Mouse (Mus musculus): ENCODE measurements at regions not wholly inside any gene's neighbourhood (a gene's known extent, or its start where the extent isn't known, plus 50 kb on each side); places are given as distances from the start of the nearest gene placed in this dataset.
"Not testable (repeated sequence)": the region's sequence is repeated elsewhere in the genome, so short reads cannot be mapped to it uniquely, and the experiment has no call there.

DNA sequence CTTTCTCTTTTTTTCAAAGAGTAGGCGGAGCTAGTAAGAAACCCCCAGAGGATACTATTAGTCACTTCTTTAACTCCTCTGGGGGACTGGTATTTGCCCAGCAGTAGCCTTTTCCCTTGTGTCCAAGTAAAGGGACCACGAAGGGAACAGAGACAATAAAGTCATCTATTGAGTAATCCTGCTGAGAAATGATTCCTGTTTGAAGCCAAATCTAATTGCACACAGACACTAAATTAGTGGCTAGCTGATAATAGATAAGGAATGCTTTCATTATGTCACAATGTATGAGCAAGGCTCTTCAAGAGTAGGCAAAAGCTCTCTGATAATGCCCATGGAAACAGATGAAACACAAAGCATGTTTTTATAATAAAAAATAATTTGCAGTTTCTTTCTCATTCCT lies 201.9 kb upstream of the Gm21897 start:
- Histone ChIP-seq H3K27me3 (ENCODE audit: control insufficient read depth, insufficient read depth, low read length) (no peaks in the 10 kb centered on the region), H3K9me3 (ENCODE audit: control insufficient read depth, low read length) (no peaks in the 10 kb centered on the region), H3K4me1 (ENCODE audit: control insufficient read depth, insufficient read depth, low read length) (no peaks in the 10 kb centered on the region), H3K9ac (ENCODE audit: low read length) (no peak overlapping the region), H3K27ac (ENCODE audit: low read depth, low read length) (no peak overlapping the region), H3K4me3 (ENCODE audit: low read depth, low read length) (no peak overlapping the region), H3K4me2 (no peak overlapping the region), H3K36me3 (ENCODE audit: control insufficient read depth, insufficient read depth, low read length) (no peaks in the 10 kb centered on the region)
- WGBS = 49% methylated on average over 2 of the region's 2 CpGs
- ATAC-seq (ENCODE audit: low FRiP score) (no peak), DNase-seq (ENCODE audit: low spot score, missing footprints) (no peak)

DNA sequence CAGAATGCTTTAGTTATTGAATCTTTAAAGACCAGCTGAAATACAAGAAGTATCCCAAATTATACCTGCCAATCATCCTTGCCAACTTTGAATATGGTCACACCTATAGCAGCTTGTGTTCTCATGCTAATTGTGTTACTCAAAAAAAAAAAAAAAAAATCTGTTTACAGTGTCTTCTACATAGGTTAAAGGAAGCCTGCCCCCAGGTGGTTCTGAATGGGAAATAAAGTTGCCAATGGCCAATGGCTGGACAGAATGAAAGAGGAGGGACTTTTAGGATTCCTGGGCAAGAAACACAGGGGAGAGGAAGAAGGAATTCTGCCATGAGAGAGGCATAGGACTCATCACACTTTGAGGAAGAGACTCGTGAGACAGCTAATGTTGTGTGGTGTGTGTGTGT lies 197.5 kb upstream of the Gm21897 start:
- Histone ChIP-seq H3K4me1 (ENCODE audit: control insufficient read depth, insufficient read depth, low read length) (no peaks in the 10 kb centered on the region), H3K9ac (ENCODE audit: low read length) (no peak overlapping the region), H3K27me3 (ENCODE audit: control insufficient read depth, insufficient read depth, low read length) (no peaks in the 10 kb centered on the region), H3K9me3 (ENCODE audit: control insufficient read depth, low read length) (no peaks in the 10 kb centered on the region), H3K4me2 (no peak overlapping the region), H3K36me3 (ENCODE audit: control insufficient read depth, insufficient read depth, low read length) (no peaks in the 10 kb centered on the region), H3K27ac (ENCODE audit: low read depth, low read length) (no peak overlapping the region), H3K4me3 (ENCODE audit: low read depth, low read length) (no peak overlapping the region)
- WGBS = 75% methylated on average over 1 of the region's 1 CpGs
- no peak for ATAC-seq (ENCODE audit: low FRiP score)
- DNase-seq (ENCODE audit: low spot score, missing footprints) = no peak

DNA sequence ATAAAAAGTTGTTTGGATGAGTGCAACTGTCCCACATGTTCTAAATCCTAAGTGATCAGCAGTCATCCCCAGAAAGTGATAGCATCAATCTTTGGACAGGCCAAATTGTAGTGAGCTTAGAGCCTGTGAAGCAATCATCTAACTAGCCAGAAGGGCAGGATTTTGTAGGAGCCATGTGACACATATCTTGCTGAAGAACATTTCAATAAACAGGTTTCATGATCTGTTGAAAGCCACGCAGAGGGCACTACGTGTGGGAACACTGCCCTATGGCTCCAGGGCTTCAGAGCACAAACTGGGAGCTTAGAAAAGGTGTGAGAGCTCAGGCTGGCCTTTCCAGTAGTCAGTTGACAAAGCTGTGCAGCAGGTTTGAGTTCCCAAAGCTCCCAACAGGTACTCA lies 188.3 kb upstream of the Gm21897 start:
- Histone ChIP-seq H3K9me3 (ENCODE audit: control insufficient read depth, low read length) (no peaks in the 10 kb centered on the region), H3K4me3 (ENCODE audit: low read depth, low read length) (no peak overlapping the region), H3K4me1 (ENCODE audit: control insufficient read depth, insufficient read depth, low read length) (no peaks in the 10 kb centered on the region), H3K4me2 (no peak overlapping the region), H3K9ac (ENCODE audit: low read length) (no peak overlapping the region), H3K36me3 (ENCODE audit: control insufficient read depth, insufficient read depth, low read length) (no peaks in the 10 kb centered on the region), H3K27ac (ENCODE audit: low read depth, low read length) (no peak overlapping the region), H3K27me3 (ENCODE audit: control insufficient read depth, insufficient read depth, low read length) (no peaks in the 10 kb centered on the region)
- ATAC-seq (ENCODE audit: low FRiP score) (no peak), DNase-seq (ENCODE audit: low spot score, missing footprints) (no peak)
- WGBS = 84% methylated on average over 2 of the region's 2 CpGs

DNA sequence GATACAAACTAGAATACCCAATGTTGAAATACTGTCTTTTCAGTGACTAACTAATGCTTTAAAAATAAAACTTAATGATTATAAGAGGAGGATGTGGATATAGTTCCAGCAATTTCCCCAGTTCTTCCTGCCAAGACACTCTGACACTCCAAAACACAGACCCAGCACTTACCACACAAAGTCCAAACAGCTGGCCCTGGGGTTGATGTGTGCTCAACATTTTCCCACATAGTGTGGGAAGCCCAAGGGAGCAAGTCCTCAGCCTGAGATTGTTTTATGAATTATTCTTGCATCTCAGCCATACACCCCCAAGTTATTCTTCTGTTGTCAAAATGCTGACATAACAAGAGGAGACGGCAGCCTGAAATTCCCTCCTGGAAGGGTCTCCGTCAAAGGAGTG lies 187.5 kb upstream of the Gm21897 start:
- no peaks in the 10 kb centered on the region for H3K9me3 ChIP-seq (ENCODE audit: control insufficient read depth, low read length)
- no peak for ATAC-seq (ENCODE audit: low FRiP score)
- H3K4me2 ChIP-seq = no peak overlapping the region
- H3K36me3 ChIP-seq (ENCODE audit: control insufficient read depth, insufficient read depth, low read length) = no peaks in the 10 kb centered on the region
- H3K4me3 ChIP-seq (ENCODE audit: low read depth, low read length) = no peak overlapping the region
- no peaks in the 10 kb centered on the region for H3K4me1 ChIP-seq (ENCODE audit: control insufficient read depth, insufficient read depth, low read length)
- H3K27me3 ChIP-seq (ENCODE audit: control insufficient read depth, insufficient read depth, low read length) = no peaks in the 10 kb centered on the region
- H3K9ac ChIP-seq (ENCODE audit: low read length) = no peak overlapping the region
- H3K27ac ChIP-seq (ENCODE audit: low read depth, low read length) = no peak overlapping the region
- DNase-seq (ENCODE audit: low spot score, missing footprints) = no peak
- WGBS = 100% methylated on average over 2 of the region's 2 CpGs

DNA sequence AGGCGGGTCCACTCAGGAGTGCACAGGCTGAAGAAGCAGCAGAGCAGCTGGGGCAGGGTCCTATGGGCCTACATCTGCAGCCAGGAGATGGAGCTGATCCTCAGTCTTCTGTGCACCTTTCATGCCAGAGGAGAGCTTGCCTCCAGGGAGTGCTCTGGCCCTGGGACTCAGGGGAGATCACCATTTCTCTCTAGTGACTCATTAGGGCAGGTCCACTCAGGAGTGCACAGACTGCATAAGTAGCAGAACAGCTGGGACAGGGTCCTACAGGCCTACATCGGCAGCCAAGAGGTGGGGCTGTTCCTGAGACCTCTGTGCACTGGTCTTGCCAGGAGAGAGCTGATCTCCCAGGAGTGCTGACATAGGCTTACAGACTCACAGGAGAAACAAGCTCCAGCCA lies 159.4 kb upstream of the Gm21897 start:
- ATAC-seq (ENCODE audit: low FRiP score) (no peak), DNase-seq (ENCODE audit: low spot score, missing footprints) (no peak)
- H3K36me3 ChIP-seq (ENCODE audit: control insufficient read depth, insufficient read depth, low read length) = no peaks in the 10 kb centered on the region
- no peak overlapping the region for H3K4me2 ChIP-seq
- no peaks in the 10 kb centered on the region for H3K4me1 ChIP-seq (ENCODE audit: control insufficient read depth, insufficient read depth, low read length)
- 88% methylated on average over 2 of the region's 2 CpGs for WGBS
- H3K27ac ChIP-seq (ENCODE audit: low read depth, low read length) = no peak overlapping the region
- H3K9me3 ChIP-seq (ENCODE audit: control insufficient read depth, low read length) = no peaks in the 10 kb centered on the region
- H3K4me3 ChIP-seq (ENCODE audit: low read depth, low read length) = no peak overlapping the region
- no peak overlapping the region for H3K9ac ChIP-seq (ENCODE audit: low read length)
- H3K27me3 ChIP-seq (ENCODE audit: control insufficient read depth, insufficient read depth, low read length) = no peaks in the 10 kb centered on the region

DNA sequence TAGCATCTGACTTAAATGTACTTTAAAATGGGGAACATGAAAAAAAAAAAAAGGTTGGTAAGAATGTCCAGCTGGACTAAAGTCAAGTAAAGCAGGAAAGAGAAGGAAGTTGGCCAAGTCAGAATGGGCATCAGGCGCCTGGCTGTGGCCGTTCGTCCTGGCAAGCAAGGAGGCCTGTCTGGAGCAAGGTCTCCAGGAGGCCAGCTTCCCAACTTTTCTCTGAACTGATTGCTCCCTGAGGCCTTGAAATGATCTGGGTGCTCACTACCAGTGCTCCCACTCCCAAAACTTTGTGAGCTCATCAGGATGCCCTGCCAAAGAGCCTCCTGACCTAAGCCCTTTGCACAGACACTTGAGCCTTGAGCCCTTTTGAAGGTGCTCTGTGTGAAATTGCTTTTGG lies 141.7 kb upstream of the Gm21897 start:
- H3K4me1 ChIP-seq (ENCODE audit: control insufficient read depth, insufficient read depth, low read length) = no peaks in the 10 kb centered on the region
- WGBS = 83% methylated on average over 3 of the region's 3 CpGs
- no peaks in the 10 kb centered on the region for H3K36me3 ChIP-seq (ENCODE audit: control insufficient read depth, insufficient read depth, low read length)
- H3K4me2 ChIP-seq = no peak overlapping the region
- H3K9ac ChIP-seq (ENCODE audit: low read length) = no peak overlapping the region
- no peak for ATAC-seq (ENCODE audit: low FRiP score)
- DNase-seq (ENCODE audit: low spot score, missing footprints) = no peak
- no peak overlapping the region for H3K4me3 ChIP-seq (ENCODE audit: low read depth, low read length)
- peaks cover 9% of the 10 kb centered on the region; the same call in 1 of the 2 replicates for H3K9me3 ChIP-seq (ENCODE audit: control insufficient read depth, low read length)
- no peaks in the 10 kb centered on the region for H3K27me3 ChIP-seq (ENCODE audit: control insufficient read depth, insufficient read depth, low read length)
- H3K27ac ChIP-seq (ENCODE audit: low read depth, low read length) = no peak overlapping the region

DNA sequence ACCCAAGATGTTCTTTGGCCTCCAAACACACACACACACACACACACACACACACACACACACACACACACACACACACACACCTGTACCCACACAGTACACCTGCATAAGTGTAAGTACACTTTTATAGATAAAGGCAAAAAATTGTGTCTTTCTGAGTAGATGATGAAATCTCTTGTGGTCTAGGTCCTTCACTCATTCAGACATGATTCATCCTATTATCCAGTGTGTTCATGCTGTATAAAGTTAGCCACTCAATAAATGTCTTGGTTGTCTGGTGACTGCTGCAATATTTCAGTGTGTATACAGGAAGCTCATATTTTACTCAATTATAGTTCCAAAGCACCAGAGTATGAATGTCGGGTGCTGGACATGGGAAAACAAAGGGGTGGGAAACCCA lies 131.5 kb upstream of the Gm21897 start:
- ATAC-seq (ENCODE audit: low FRiP score) = no peak

DNA sequence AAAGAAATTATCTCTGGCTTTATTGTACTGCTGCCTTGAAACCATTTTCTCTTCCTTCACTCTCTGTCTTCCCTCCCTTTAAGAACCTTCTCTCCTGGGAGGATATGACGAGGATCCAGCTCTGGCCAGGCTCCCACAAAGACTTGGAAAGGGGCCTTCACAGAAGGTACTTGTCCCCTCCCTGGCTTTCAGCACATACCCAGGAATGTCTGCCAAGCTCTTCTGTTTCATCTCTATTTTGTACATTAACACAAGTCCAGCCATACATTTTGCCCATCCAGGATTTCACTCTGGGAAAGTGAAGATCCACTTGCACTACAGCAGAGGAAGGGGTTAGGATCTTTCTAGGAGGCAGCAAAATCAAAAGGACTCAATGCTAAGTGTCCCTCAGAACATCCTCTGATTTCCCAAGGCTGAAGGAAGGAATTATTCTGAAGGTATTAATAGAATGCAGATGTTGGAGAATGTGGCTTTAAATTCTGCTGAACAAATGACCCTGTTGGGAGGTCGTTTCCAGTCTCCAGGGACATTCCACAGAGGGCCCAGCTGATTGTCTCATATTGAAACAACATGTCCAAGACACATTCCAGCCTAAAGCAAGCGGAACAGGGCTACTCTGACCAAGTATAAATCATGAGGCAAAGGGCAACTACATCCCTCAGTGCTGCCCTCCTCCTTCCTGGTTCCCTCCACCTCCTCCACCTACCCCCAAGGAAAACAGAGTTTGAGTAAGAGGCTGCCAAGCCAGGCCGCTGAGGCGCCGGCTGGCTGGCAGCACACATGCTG lies 122.1 kb upstream of the Gm21897 start:
- DNase-seq (ENCODE audit: low spot score, missing footprints) (no peak), ATAC-seq (ENCODE audit: low FRiP score) (no peak)
- H3K9ac ChIP-seq (ENCODE audit: low read length) = no peak overlapping the region
- no peak overlapping the region for H3K27ac ChIP-seq (ENCODE audit: low read depth, low read length)
- no peak overlapping the region for H3K4me3 ChIP-seq (ENCODE audit: low read depth, low read length)
- H3K4me1 ChIP-seq (ENCODE audit: control insufficient read depth, insufficient read depth, low read length) = no peaks in the 10 kb centered on the region
- no peaks in the 10 kb centered on the region for H3K27me3 ChIP-seq (ENCODE audit: control insufficient read depth, insufficient read depth, low read length)
- WGBS = 70% methylated on average over 6 of the region's 6 CpGs
- H3K36me3 ChIP-seq (ENCODE audit: control insufficient read depth, insufficient read depth, low read length) = no peaks in the 10 kb centered on the region
- no peak overlapping the region for H3K4me2 ChIP-seq
- no peaks in the 10 kb centered on the region for H3K9me3 ChIP-seq (ENCODE audit: control insufficient read depth, low read length)

More for the DNA sequence above, 131.5 kb upstream of the Gm21897 start:
- Histone ChIP-seq H3K27ac (ENCODE audit: low read depth, low read length) (no peak overlapping the region), H3K9ac (ENCODE audit: low read length) (no peak overlapping the region), H3K27me3 (ENCODE audit: control insufficient read depth, insufficient read depth, low read length) (no peaks in the 10 kb centered on the region), H3K9me3 (ENCODE audit: control insufficient read depth, low read length) (no peaks in the 10 kb centered on the region; the same call in 1 of the 2 replicates), H3K4me3 (ENCODE audit: low read depth, low read length) (no peak overlapping the region), H3K4me1 (ENCODE audit: control insufficient read depth, insufficient read depth, low read length) (no peaks in the 10 kb centered on the region), H3K36me3 (ENCODE audit: control insufficient read depth, insufficient read depth, low read length) (no peaks in the 10 kb centered on the region), H3K4me2 (no peak overlapping the region)
- DNase-seq (ENCODE audit: low spot score, missing footprints) = no peak
- 85% methylated on average over 1 of the region's 1 CpGs for WGBS

DNA sequence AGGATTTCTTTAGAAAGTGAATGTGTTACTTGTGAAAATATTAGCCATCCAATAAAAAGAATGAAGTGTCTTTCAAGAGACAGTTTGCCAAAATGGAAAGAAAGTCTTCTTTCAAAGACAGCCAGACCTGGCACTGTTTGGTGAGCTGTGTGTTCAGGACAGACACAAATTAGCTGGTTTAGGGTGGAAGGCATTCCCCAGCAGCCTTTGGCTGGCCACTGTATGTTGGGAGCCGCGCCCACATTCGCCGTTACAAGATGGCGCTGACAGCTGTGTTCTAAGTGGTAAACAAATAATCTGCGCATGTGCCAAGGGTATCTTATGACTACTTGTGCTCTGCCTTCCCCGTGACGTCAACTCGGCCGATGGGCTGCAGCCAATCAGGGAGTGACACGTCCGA lies 121.3 kb upstream of the Gm21897 start:
- not testable (repeated sequence) for H3K27me3 ChIP-seq (ENCODE audit: control insufficient read depth, insufficient read depth, low read length); H3K9ac ChIP-seq (ENCODE audit: low read length); H3K4me1 ChIP-seq (ENCODE audit: control insufficient read depth, insufficient read depth, low read length); H3K27ac ChIP-seq (ENCODE audit: low read depth, low read length); DNase-seq (ENCODE audit: low spot score, missing footprints); H3K9me3 ChIP-seq (ENCODE audit: control insufficient read depth, low read length); H3K4me3 ChIP-seq (ENCODE audit: low read depth, low read length); ATAC-seq (ENCODE audit: low FRiP score); H3K4me2 ChIP-seq; H3K36me3 ChIP-seq (ENCODE audit: control insufficient read depth, insufficient read depth, low read length)
- WGBS = 93% methylated on average over 5 of the region's 12 CpGs

Measured in midbrain, embryonic 11.5 days (tissue).